Mouse (Mus musculus) E14TG2a.4 (cell line): ENCODE data around the gene Ksr1.

Experiments
- CTCF ChIP-seq: conservative IDR thresholded peaks from 2 replicates; pipeline ENCODE4 v1.5.1; 2014; ENCODE audit warnings: low read length
- NANOG ChIP-seq: IDR thresholded peaks from 2 replicates; pipeline ENCODE4 v1.6.1; 2014; ENCODE audit warnings: borderline replicate concordance, low read length, mixed read lengths

- TF ChIP-seq CTCF (no peak), NANOG (no peak)
Observed at GRCm38 (mm10) chr11:79150301-79150700, 4.1 kb upstream of the Ksr1 start.
